Mouse (Mus musculus) CD4-positive helper T cell, adult 2 months (primary cell): ENCODE results near the gene Med22.
"Not testable (repeated sequence)": the region's sequence is repeated elsewhere in the genome, so short reads cannot be mapped to it uniquely, and the experiment has no call there.

Source experiments
- DNase-seq: peaks from one replicate; pipeline ENCODE4 v3.0.0-alpha.2; 2012; ENCODE audit warnings: low read depth, missing footprints, low spot score

The Med22 gene

GRCm38 (mm10) chr2:26916738-26917137 is 6.3 kb upstream of the Med22 start:
- DNase-seq: no peak

GRCm38 (mm10) chr2:26915927-26916728 is 5.7 kb upstream of the Med22 start, which contains the start of the genes Surf2 and Surf1:
TSS of gene Surf2 (plus strand) at chr2:26916367.
TSS of gene Surf1 (minus strand) at chr2:26916530.
- peak; percentile 90 for DNase-seq

GRCm38 (mm10) chr2:26914148-26914941 is 3.9 kb upstream of the Med22 start:
- DNase-seq: no peak

- no peak for DNase-seq
These were observed 3.1 kb upstream of the Med22 start for GRCm38 (mm10) chr2:26913416-26914147.

GRCm38 (mm10) chr2:26912253-26912770 is 1.8 kb upstream of the Med22 start:
- DNase-seq: no peak

- no peak for DNase-seq
These were observed 703 bp upstream of the Med22 start for GRCm38 (mm10) chr2:26910994-26911765.

- no peak for DNase-seq
These were observed 1.1 kb downstream of the Med22 start for GRCm38 (mm10) chr2:26909387-26909784.

- DNase-seq: peak; percentile 57
These were observed 1.6 kb downstream of the Med22 start for GRCm38 (mm10) chr2:26908710-26909386.

- DNase-seq: peak; percentile 55
These were observed 3.4 kb downstream of the Med22 start for GRCm38 (mm10) chr2:26907109-26907508.

- no peak for DNase-seq
These were observed 4.0 kb downstream of the Med22 start for GRCm38 (mm10) chr2:26906431-26906830.

- no peak for DNase-seq
These were observed 4.5 kb downstream of the Med22 start for GRCm38 (mm10) chr2:26905936-26906335.

GRCm38 (mm10) chr2:26903311-26903710 is 7.2 kb downstream of the Med22 start:
- DNase-seq: no peak

- DNase-seq: peak; percentile 98
These were observed 7.8 kb downstream of the Med22 start, which contains the start of gene Surf6 for GRCm38 (mm10) chr2:26902467-26903220. TSS of gene Surf6 (minus strand) at chr2:26902879.

- DNase-seq: no peak
These were observed 8.6 kb downstream of the Med22 start for GRCm38 (mm10) chr2:26901834-26902400.

- DNase-seq: no peak
These were observed 9.7 kb downstream of the Med22 start for GRCm38 (mm10) chr2:26900731-26901130.

GRCm38 (mm10) chr2:26895898-26896297 is 14.6 kb downstream of the Med22 start:
- DNase-seq: no peak

- not testable (repeated sequence) for DNase-seq
These were observed 24.3 kb downstream of the Med22 start for GRCm38 (mm10) chr2:26886170-26886569.

- DNase-seq: not testable (repeated sequence)
These were observed 24.9 kb downstream of the Med22 start for GRCm38 (mm10) chr2:26885541-26885940.

- DNase-seq: no peak
These were observed 31.9 kb downstream of the Med22 start for GRCm38 (mm10) chr2:26878571-26878970.
